Mouse (Mus musculus) intestine, postnatal 0 days (tissue): ENCODE data around the gene Slc12a9. TPM values are rescaled to one million over a fixed set of nuclear protein-coding genes. Genes with fewer than 3 reads are reported as not detected.

ENCODE experiments used
- ATAC-seq: fragments of 200-750 bp; cut with Nextera tagmentation; 2 replicates; pipeline ENCODE4 v1.8.0; 2017; ENCODE audit warnings: mild to moderate bottlenecking, moderate TSS enrichment, moderate library complexity
- H3K27ac ChIP-seq: fragments of 300-500 bp; sonication (generic); 2 replicates; pipeline ENCODE4 v1.5.1; 2014; ENCODE audit warnings: mild to moderate bottlenecking, low read depth, low read length, moderate library complexity
- H3K27me3 ChIP-seq: fragments of 300-500 bp; sonication (generic); replicated peaks from 2 replicates; pipeline ENCODE4 v1.6.1; 2014; ENCODE audit warnings: low read length, mixed read lengths; ENCODE audit not compliant: control insufficient read depth, insufficient read depth
- H3K36me3 ChIP-seq: fragments of 300-500 bp; sonication (generic); 2 replicates; pipeline ENCODE4 v1.6.1; 2014; ENCODE audit warnings: mild to moderate bottlenecking, moderate library complexity; ENCODE audit not compliant: control insufficient read depth, insufficient read depth
- H3K4me1 ChIP-seq: fragments of 300-500 bp; sonication (generic); replicated peaks from 2 replicates; pipeline ENCODE4 v1.6.1; 2014; ENCODE audit warnings: antibody characterized with exemption, low read length, mixed read lengths; ENCODE audit not compliant: control insufficient read depth, insufficient read depth
- H3K4me2 ChIP-seq: fragments of 300-500 bp; sonication (generic); replicated peaks from 2 replicates; pipeline ENCODE4 v1.6.1; 2014; ENCODE audit warnings: low read depth, mild to moderate bottlenecking, moderate library complexity
- H3K4me3 ChIP-seq: fragments of 300-500 bp; sonication (generic); 2 replicates; pipeline ENCODE4 v1.5.1; 2014; ENCODE audit warnings: low read depth, low read length
- H3K9ac ChIP-seq: fragments of 300-500 bp; sonication (generic); 2 replicates; pipeline ENCODE4 v1.6.1; 2014; ENCODE audit warnings: mild to moderate bottlenecking, low read depth, low read length
- H3K9me3 ChIP-seq: fragments of 300-500 bp; sonication (generic); 2 replicates; pipeline ENCODE4 v1.6.1; 2016; ENCODE audit warnings: mixed run types; ENCODE audit not compliant: control insufficient read depth
- CTCF ChIP-seq: sonication (generic); IDR thresholded peaks from 2 replicates; pipeline ENCODE4 v1.5.1; 2016; ENCODE audit warnings: low read depth, mild to moderate bottlenecking, control low read depth, antibody characterized with exemption, moderate library complexity
- WGBS: fragments of 180-500 bp; shearing (Covaris S2); extraction: QIAGEN DNeasy Blood & Tissue Kit; methylation state at CpG from one replicate; pipeline ENCODE4 v1.1.7; 2014; 5-methylcytosine and 5-hydroxymethylcytosine counted together
- polyA plus RNA-seq: library from polyadenylated mRNA; unstranded; fragments of >200 nt; fragmentation: Nextera tagmentation; extraction: Ambion mirVana; gene quantifications from 2 replicates; pipeline ENCODE4 v1.2.1, GENCODE M21; 2015

The Slc12a9 gene
- polyA plus RNA-seq, 1 experiment from 2014 or later, result 11.8 TPM

DNA sequence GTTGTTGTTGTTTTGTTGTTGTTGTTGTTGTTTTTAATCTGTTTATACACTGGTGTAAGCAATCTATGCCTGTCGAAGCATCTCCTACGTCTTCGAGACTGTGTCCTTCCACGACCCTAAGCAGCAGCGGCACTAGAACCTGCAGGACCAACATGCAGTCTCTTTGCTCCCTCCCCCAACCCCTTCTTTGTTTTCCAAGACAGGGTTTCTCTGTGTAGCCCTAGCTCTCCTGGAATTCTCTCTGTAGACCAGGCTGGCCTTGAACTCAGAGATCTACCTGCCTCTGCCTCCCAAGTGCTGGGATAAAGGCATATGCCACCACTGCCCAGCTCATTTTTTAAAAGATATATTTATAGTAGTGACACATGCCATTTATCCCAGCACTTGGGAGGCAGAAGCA lies 10.0 kb upstream of the Slc12a9 start:
- Histone ChIP-seq H3K4me2 (no peak overlapping the region), H3K36me3 (no peaks in the 10 kb centered on the region), H3K9me3 (no peaks in the 10 kb centered on the region), H3K27me3 (no peaks in the 10 kb centered on the region), H3K27ac (no peak overlapping the region), H3K4me1 (peaks cover 6% of the 10 kb centered on the region; the same call in 1 of the 2 replicates), H3K9ac (no peak overlapping the region), H3K4me3 (no peak overlapping the region)
- no peak for ATAC-seq
- WGBS, result 93% methylated on average over 5 of the region's 5 CpGs
- no peak for TF ChIP-seq CTCF

DNA sequence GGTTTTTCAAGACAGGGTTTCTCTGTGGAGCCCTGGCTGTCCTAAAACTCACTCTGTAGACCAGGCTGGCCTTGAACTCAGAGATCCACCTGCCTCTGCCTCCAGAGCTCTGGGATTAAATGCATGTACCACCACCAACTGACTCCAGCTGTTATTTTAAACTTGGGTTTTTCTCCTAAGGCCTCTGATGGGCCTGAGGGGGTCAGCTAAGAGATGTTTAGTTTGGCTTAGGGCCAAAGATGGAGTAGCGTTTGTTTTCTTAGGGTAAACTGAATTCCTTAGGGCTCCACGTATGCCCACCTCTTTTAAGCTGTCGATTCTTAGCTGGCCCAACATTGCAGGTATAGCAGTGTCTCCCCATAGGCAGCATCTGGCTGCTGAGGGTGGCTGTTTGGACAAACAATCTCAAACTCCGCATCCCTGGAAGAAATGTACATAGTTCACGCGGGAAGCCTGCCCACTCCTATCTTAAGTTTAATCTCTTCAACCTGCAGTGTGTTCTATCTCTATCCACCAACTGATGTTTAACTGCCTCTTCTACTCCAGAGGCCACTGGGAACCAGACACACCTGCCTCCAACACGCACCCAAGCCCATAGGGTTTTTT lies 9.1 kb upstream of the Slc12a9 start:
- Histone ChIP-seq H3K27ac (no peak overlapping the region), H3K4me2 (no peak overlapping the region), H3K4me3 (no peak overlapping the region), H3K27me3 (no peaks in the 10 kb centered on the region), H3K9me3 (no peaks in the 10 kb centered on the region), H3K36me3 (no peaks in the 10 kb centered on the region), H3K9ac (no peak overlapping the region), H3K4me1 (0 out of 2 replicates have a peak, but pooled peaks cover 3% of the 10 kb centered on the region)
- WGBS, result 30% methylated on average over 7 of the region's 7 CpGs
- no peak for ATAC-seq
- no peak for TF ChIP-seq CTCF

DNA sequence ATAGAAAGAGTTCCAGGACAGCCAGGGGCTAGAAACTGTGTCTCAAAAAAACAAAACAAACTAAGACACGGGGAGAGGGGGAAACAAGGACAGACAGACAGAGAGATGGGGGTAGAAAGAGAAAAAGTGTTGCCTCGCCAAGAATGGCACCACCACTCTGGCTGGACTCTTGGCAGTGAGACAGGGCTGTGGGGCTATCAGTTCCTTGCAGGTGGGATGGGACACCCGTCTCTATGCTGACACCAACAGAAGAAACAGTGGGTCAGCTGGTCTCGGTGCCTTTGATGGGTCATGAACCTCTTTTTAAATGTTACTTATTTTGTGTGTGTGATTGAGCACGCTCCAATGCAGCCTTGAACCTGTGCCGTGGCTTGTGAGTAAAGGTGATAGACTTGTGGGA lies 6.8 kb upstream of the Slc12a9 start:
- no peak for ATAC-seq
- Histone ChIP-seq H3K4me1 (no peaks in the 10 kb centered on the region), H3K9me3 (no peaks in the 10 kb centered on the region), H3K9ac (no peak overlapping the region), H3K4me2 (no peak overlapping the region), H3K27me3 (no peaks in the 10 kb centered on the region), H3K36me3 (no peaks in the 10 kb centered on the region), H3K27ac (no peak overlapping the region), H3K4me3 (no peak overlapping the region)
- 79% methylated on average over 6 of the region's 6 CpGs for WGBS
- no peak for TF ChIP-seq CTCF

DNA sequence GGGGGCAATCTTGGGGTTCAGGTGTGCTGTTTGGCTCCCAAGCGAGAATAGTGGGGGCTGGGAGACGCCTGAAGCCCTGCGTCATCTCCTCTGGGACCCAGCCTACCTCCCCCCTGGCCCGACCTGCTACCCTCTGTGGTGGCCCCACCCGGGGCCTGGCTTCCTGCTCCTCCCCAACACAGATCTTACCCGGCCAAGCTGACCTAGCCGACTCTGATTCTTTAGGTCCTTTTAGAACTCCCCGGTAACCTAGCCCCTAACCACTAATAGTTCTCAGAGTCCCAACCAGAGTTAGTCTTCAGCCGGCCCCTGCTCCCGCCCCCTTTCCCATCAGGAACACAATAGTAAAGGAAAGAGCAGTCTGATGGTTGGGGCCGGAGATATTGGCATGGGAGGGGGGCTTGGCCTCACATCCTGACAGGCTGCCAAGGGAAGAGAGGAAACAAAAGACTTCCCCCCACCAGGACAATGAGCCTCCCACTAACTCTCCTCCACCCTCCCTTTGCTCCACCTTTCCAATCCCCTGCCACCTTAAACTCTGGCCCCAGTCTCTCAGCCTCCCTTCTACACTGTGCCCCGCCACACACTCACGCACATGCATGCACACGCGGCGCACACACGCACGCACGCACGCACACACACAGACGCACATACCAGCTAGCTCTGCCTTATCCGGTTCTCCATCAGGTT lies 6.0 kb upstream of the Slc12a9 start:
- H3K4me3 ChIP-seq, result peak overlapping the region; percentile 44
- no peaks in the 10 kb centered on the region for H3K27me3 ChIP-seq
- H3K4me2 ChIP-seq, result peak overlapping the region; percentile 77
- no peak overlapping the region; the same call in 1 of the 2 replicates for H3K9ac ChIP-seq
- H3K4me1 ChIP-seq, result no peaks in the 10 kb centered on the region
- WGBS, result 24% methylated on average over 22 of the region's 22 CpGs
- H3K9me3 ChIP-seq, result no peaks in the 10 kb centered on the region
- no peak for TF ChIP-seq CTCF
- H3K36me3 ChIP-seq, result no peaks in the 10 kb centered on the region
- ATAC-seq, result no peak
- peak overlapping the region; percentile 88 for H3K27ac ChIP-seq

DNA sequence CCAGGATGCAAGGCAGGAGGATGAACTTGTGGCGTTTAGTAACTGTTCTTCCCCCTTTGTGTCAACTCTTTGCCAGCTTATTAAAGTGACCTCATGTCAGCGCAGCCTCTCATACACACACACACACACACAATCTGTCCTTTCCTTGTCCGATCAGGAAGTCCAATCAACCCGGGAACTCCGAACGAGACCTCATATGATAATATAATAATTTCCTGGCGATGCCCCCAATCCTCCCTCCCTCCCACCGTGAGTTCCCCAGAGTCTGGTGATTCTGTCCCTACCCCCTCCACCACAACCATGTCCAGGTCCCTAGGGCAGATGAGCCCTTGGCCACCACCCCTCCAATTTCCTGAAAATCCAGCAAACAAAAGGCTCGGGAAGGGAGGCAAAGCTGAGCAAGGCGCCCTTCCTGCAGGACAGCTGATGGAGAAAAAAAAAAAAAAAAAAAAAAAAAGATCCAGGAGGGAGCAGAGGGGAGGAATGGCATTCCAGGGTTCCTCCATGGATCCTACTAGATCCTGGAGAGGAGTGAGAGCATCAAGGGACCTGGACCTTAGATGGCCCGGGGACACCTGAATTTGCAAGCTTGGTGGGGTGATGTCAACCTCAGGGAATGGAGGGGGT lies 5.4 kb upstream of the Slc12a9 start:
- ATAC-seq, result peak; percentile 18
- Histone ChIP-seq H3K9me3 (no peaks in the 10 kb centered on the region), H3K27me3 (no peaks in the 10 kb centered on the region), H3K36me3 (no peaks in the 10 kb centered on the region), H3K4me3 (peak overlapping the region; percentile 44), H3K4me1 (peaks cover 3% of the 10 kb centered on the region; the same call in 1 of the 2 replicates), H3K4me2 (peak overlapping the region; percentile 77), H3K27ac (peak overlapping the region; percentile 88), H3K9ac (peak overlapping the region; percentile 31; the same call in 1 of the 2 replicates)
- WGBS, result 0% methylated on average over 11 of the region's 11 CpGs
- no peak for TF ChIP-seq CTCF

DNA sequence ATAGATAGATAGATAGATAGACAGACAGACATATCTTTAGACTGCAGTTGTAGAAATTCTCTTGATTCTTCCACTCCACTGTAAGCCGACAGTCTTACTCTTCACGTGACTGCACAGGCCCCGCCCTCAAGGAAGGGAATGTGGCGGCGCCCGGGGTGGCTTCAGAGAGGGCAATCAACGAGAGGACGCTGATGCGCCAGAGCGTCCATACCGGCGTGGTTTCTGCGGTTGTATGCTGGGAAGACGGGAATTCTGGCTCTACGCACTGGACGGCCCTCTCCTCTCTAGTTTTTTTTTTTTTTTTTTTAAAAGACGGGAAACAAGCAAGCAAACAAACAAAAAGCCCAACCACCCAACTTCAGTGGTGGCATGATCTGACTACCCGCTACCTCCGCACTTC lies 4.9 kb upstream of the Slc12a9 start:
- Histone ChIP-seq H3K27ac (peak overlapping the region; percentile 88), H3K4me2 (peak overlapping the region; percentile 77), H3K36me3 (no peaks in the 10 kb centered on the region), H3K9me3 (no peaks in the 10 kb centered on the region), H3K27me3 (no peaks in the 10 kb centered on the region), H3K9ac (0 out of 2 replicates have a peak overlapping the region, but pooled peaks have one; percentile 31), H3K4me3 (peak overlapping the region; percentile 44), H3K4me1 (peaks cover 3% of the 10 kb centered on the region; the same call in 1 of the 2 replicates)
- peak; percentile 57 for ATAC-seq
- WGBS, result under 1% methylated on average over 19 of the region's 19 CpGs
- no peak for TF ChIP-seq CTCF
